In genomic region chr12:46780983-46781382, GRCm38 (mm10) we compare ENCODE assay signal across 21 mouse cellular contexts. TPM values are rescaled to one million over a fixed set of nuclear protein-coding genes. Genes with fewer than 3 reads are reported as not detected.
"Had no signal": no experiment of that assay in that cellular context is flagged by ENCODE, and none has a peak within 500 bp of the region (broad histone marks: within the 10 kb centered on the region; RNA-seq: fewer than 3 reads in every experiment).

No protein-coding gene starts in this region.

- H3K9ac ChIP-seq: liver, embryonic 15.5 days; liver, postnatal 0 days; lung, embryonic 15.5 days; midbrain, embryonic 13.5 days; midbrain, embryonic 15.5 days; neural tube, embryonic 12.5 days; stomach, embryonic 15.5 days had no signal

- H3K27me3 ChIP-seq: liver, embryonic 15.5 days; lung, embryonic 15.5 days; megakaryocyte, embryonic 14.5 days; midbrain, embryonic 13.5 days; midbrain, embryonic 15.5 days; neural tube, embryonic 12.5 days; stomach, embryonic 15.5 days had no signal

- H3K4me1 ChIP-seq: liver, embryonic 15.5 days; lung, embryonic 15.5 days; megakaryocyte, embryonic 14.5 days; neural tube, embryonic 12.5 days; stomach, embryonic 15.5 days had no signal

- H3K9me3 ChIP-seq: liver, embryonic 15.5 days; lung, embryonic 15.5 days; megakaryocyte, embryonic 14.5 days; midbrain, embryonic 13.5 days; midbrain, embryonic 15.5 days; neural tube, embryonic 12.5 days; stomach, embryonic 15.5 days had no signal

- H3K36me3 ChIP-seq: liver, embryonic 15.5 days; lung, embryonic 15.5 days; midbrain, embryonic 15.5 days; neural tube, embryonic 12.5 days; stomach, embryonic 15.5 days had no signal

- H3K4me3 ChIP-seq: liver, embryonic 15.5 days; lung, embryonic 15.5 days; megakaryocyte, embryonic 14.5 days; midbrain, embryonic 13.5 days; midbrain, embryonic 15.5 days; neural tube, embryonic 12.5 days; stomach, embryonic 15.5 days had no signal

- DNase-seq: liver, postnatal 0 days; lung, adult 2 months; lung, postnatal 14 days; lung, postnatal 36 days; retina, postnatal 1 day; right cerebral cortex, postnatal 14 days; thymus, adult 18-20 months; thymus, postnatal 14 days; thymus, postnatal 36 days had no signal

- H3K27ac ChIP-seq: liver, embryonic 15.5 days; lung, embryonic 15.5 days; macrophage; midbrain, embryonic 13.5 days; midbrain, embryonic 15.5 days; neural tube, embryonic 12.5 days; stomach, embryonic 15.5 days; stomach, postnatal 0 days had no signal

RNA-seq across cellular contexts. Expression of gene Nova1, which starts 37.7 kb away (rescaled TPM):
- total RNA-seq: megakaryocyte progenitor cell, adult 5-6 weeks; monocyte, adult 5-6 weeks; neutrophil, adult 5-6 weeks had no signal
- polyA plus RNA-seq: macrophage had no signal
